Mouse (Mus musculus) kidney, embryonic 16.5 days (tissue): ENCODE results near the gene Syne1. TPM values are rescaled to one million over a fixed set of nuclear protein-coding genes. Genes with fewer than 3 reads are reported as not detected.

Experiments
- ATAC-seq: fragments of 200-750 bp; cut with Nextera tagmentation; 2 replicates; pipeline ENCODE4 v1.8.0; 2017; ENCODE audit warnings: moderate TSS enrichment; ENCODE audit not compliant: low FRiP score, low TSS enrichment
- H3K27ac ChIP-seq: fragments of 300-500 bp; sonication (generic); 2 replicates; pipeline ENCODE4 v1.5.1; 2014; ENCODE audit warnings: low read length
- H3K27me3 ChIP-seq: fragments of 300-500 bp; sonication (generic); 2 replicates; pipeline ENCODE4 v1.6.1; 2014; ENCODE audit warnings: low read length, control low read depth, mixed read lengths; ENCODE audit not compliant: insufficient read depth
- H3K36me3 ChIP-seq: fragments of 300-500 bp; sonication (generic); 2 replicates; pipeline ENCODE4 v1.6.1; 2014; ENCODE audit warnings: low read length, control low read depth, mixed read lengths; ENCODE audit not compliant: insufficient read depth
- H3K4me1 ChIP-seq: fragments of 300-500 bp; sonication (generic); 2 replicates; pipeline ENCODE4 v1.6.1; 2014; ENCODE audit warnings: low read length, control low read depth, mixed read lengths; ENCODE audit not compliant: insufficient read depth
- H3K4me2 ChIP-seq: fragments of 300-500 bp; sonication (generic); replicated peaks from 2 replicates; pipeline ENCODE4 v1.6.1; 2014; ENCODE audit warnings: low read depth, low read length
- H3K4me3 ChIP-seq: fragments of 300-500 bp; sonication (generic); 2 replicates; pipeline ENCODE4 v1.5.1; 2014; ENCODE audit warnings: mild to moderate bottlenecking, low read length
- H3K9ac ChIP-seq: fragments of 300-500 bp; sonication (generic); replicated peaks from 2 replicates; pipeline ENCODE4 v1.6.1; 2014; ENCODE audit warnings: low read length
- H3K9me3 ChIP-seq: fragments of 300-500 bp; sonication (generic); 2 replicates; pipeline ENCODE4 v1.6.1; 2016; ENCODE audit warnings: low read length, control low read depth
- WGBS: fragments of 180-500 bp; shearing (Covaris S2); extraction: QIAGEN DNeasy Blood & Tissue Kit; methylation state at CpG from one replicate; pipeline ENCODE4 v1.1.7; 2014; 5-methylcytosine and 5-hydroxymethylcytosine counted together
- polyA plus RNA-seq: library from polyadenylated mRNA; unstranded; fragments of >200 nt; fragmentation: Nextera tagmentation; extraction: Ambion mirVana; gene quantifications from 2 replicates; pipeline ENCODE4 v1.2.1, GENCODE M21; 2015

The Syne1 gene
- polyA plus RNA-seq, 1 experiment from 2014 or later: 5.2 TPM

DNA sequence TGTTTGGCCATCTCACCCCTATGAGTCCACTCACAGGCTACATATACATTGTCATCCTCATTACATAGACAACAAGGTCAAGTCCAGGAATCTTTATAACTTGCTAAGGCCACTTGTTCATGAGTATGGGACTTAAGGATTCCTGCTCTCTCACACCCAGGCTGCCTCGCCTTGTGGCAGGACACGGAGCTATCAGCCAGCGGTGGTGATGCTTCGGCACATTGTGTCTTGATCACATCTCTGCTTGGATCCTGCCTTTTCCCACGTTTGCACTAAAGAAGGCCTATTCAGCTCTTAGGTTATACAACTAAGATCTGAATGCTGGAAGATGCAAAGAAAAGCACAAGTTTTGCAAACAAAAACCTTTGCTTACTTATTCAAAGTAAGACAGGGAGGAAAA lies 345.7 kb downstream of the Syne1 start:
- Histone ChIP-seq H3K9me3 (no peaks in the 10 kb centered on the region), H3K4me3 (no peak overlapping the region), H3K9ac (no peak overlapping the region), H3K4me1 (0 out of 2 replicates have a peak, but pooled peaks cover 3% of the 10 kb centered on the region), H3K4me2 (no peak overlapping the region), H3K27ac (no peak overlapping the region), H3K36me3 (no peaks in the 10 kb centered on the region), H3K27me3 (no peaks in the 10 kb centered on the region)
- WGBS: 87% methylated on average over 5 of the region's 5 CpGs
- ATAC-seq: no peak

DNA sequence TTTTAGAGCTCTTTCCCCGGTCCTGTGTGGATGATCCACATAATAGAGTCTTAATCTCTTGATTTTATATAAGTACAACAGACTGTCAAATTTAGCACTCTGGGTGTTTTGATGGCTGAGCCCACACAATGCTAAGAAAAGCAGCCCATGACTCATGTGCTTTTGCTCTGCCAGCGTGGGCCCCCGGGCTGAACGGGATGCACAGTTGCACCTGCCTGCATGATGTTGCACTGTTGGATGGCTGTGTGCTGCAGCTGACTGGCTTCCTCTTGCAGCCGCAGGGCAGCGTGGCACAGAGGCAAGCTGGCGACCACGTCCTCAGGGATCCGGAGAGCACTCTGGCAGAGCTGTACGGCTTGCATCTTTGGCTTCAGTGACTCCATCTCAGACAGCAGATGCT lies 347.4 kb downstream of the Syne1 start:
- Histone ChIP-seq H3K4me2 (no peak overlapping the region), H3K36me3 (no peaks in the 10 kb centered on the region), H3K27ac (no peak overlapping the region), H3K9ac (no peak overlapping the region), H3K27me3 (no peaks in the 10 kb centered on the region), H3K4me3 (no peak overlapping the region), H3K9me3 (no peaks in the 10 kb centered on the region), H3K4me1 (0 out of 2 replicates have a peak, but pooled peaks cover 3% of the 10 kb centered on the region)
- no peak for ATAC-seq
- WGBS: 77% methylated on average over 10 of the region's 10 CpGs

DNA sequence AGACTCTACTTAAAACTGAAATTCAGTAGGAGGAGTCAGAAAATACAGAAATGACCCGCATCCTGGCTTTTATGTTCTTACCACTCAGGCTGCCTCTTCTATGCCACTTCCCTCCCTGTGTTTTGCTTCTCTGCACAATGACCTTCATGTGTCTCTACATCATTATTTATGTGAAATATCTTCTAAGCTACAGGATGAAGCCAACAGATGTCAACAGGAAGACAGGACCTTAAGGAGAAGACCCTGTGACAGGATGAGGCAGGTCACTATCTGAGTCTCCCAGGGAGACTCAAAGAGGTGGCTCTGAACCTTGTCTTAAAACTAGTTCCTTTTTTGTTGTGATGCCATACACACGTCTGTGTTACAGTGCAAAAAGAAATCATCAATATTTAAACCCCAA lies 353.9 kb downstream of the Syne1 start:
- WGBS: 58% methylated on average over 2 of the region's 2 CpGs
- H3K27ac ChIP-seq: no peak overlapping the region
- H3K36me3 ChIP-seq: no peaks in the 10 kb centered on the region
- no peaks in the 10 kb centered on the region for H3K27me3 ChIP-seq
- no peak overlapping the region for H3K4me3 ChIP-seq
- ATAC-seq: no peak
- H3K4me1 ChIP-seq: peaks cover 16% of the 10 kb centered on the region
- no peak overlapping the region for H3K4me2 ChIP-seq
- no peaks in the 10 kb centered on the region for H3K9me3 ChIP-seq
- H3K9ac ChIP-seq: no peak overlapping the region

DNA sequence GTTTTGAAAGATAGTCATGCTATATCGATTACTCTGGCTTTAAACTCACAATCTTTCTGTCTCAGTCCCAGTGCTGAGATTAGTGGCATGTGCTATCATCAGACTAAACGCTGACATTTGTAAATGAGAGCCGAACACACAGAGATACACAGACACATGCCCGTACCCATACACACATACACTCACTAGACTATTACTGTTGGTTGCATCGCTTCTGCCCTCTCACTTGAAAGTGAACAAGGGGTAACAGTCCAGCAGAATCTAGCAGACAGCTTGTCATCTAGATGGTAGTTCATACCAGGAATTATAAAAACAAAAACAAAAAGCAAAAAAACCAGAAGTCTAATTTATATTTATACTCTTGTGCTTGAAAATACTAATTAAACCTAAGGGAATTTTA lies 355.0 kb downstream of the Syne1 start:
- H3K27ac ChIP-seq: no peak overlapping the region
- H3K36me3 ChIP-seq: no peaks in the 10 kb centered on the region
- H3K4me3 ChIP-seq: no peak overlapping the region
- no peak overlapping the region for H3K9ac ChIP-seq
- no peaks in the 10 kb centered on the region for H3K9me3 ChIP-seq
- 91% methylated on average over 5 of the region's 5 CpGs for WGBS
- H3K4me2 ChIP-seq: no peak overlapping the region
- no peak for ATAC-seq
- H3K27me3 ChIP-seq: no peaks in the 10 kb centered on the region
- H3K4me1 ChIP-seq: peaks cover 16% of the 10 kb centered on the region

DNA sequence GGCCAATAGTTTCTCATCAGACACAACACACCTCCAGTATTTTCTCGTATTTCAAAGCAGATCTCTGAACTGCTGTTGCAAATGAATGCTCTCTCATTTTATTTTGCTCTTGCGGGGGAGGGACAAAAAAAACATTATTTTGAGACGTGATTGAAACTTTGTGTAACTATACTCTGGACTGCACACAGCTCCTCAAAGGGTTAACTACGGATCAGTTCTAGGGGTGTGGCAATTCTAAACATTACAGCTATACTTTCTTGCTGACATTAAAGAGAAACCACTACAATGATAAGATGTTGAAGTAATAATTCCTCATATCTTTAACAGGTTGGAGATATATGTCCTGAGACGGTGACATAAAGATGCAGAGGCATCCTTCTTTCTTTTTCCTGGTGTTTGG lies 356.0 kb downstream of the Syne1 start:
- H3K4me3 ChIP-seq: no peak overlapping the region
- H3K9me3 ChIP-seq: no peaks in the 10 kb centered on the region
- no peak overlapping the region for H3K9ac ChIP-seq
- no peaks in the 10 kb centered on the region for H3K27me3 ChIP-seq
- H3K4me1 ChIP-seq: peaks cover 16% of the 10 kb centered on the region
- WGBS: 45% methylated on average over 5 of the region's 5 CpGs
- H3K27ac ChIP-seq: no peak overlapping the region
- ATAC-seq: no peak
- H3K4me2 ChIP-seq: peak overlapping the region; percentile 52
- no peaks in the 10 kb centered on the region for H3K36me3 ChIP-seq

DNA sequence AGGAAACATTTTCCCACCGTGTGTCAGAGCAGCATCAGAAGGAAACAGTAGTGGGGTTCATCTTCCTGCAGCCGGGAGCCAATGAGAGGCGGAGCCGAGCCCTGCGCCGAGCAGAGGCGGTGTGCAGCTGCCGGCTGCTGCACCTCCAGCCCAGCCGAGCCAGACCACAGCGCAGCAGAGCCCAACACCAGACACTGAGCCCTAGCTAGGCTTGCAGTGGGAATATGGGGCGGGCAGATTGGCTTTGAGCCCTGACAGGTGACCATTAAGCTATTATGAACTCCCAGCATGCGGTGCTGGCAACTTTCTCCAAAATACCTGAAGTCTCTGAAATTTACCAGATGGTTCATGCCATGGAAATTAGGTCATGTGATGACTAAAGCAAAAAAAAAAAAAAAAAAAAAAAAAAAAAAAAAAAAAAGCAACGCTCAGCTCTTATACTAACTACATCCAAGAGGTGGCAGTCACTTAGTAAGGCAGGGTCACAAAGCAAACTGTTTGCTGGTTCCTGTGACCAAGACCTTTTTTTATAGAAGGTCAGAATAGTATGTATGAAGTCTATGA lies 356.5 kb downstream of the Syne1 start:
- no peaks in the 10 kb centered on the region for H3K27me3 ChIP-seq
- H3K9ac ChIP-seq: peak overlapping the region; percentile 56
- peaks cover 16% of the 10 kb centered on the region for H3K4me1 ChIP-seq
- H3K4me3 ChIP-seq: peak overlapping the region; percentile 52
- under 1% methylated on average over 13 of the region's 13 CpGs for WGBS
- peak; percentile 98 for ATAC-seq
- peak overlapping the region; percentile 52 for H3K4me2 ChIP-seq
- peak overlapping the region; percentile 81 for H3K27ac ChIP-seq
- H3K36me3 ChIP-seq: no peaks in the 10 kb centered on the region
- no peaks in the 10 kb centered on the region for H3K9me3 ChIP-seq

DNA sequence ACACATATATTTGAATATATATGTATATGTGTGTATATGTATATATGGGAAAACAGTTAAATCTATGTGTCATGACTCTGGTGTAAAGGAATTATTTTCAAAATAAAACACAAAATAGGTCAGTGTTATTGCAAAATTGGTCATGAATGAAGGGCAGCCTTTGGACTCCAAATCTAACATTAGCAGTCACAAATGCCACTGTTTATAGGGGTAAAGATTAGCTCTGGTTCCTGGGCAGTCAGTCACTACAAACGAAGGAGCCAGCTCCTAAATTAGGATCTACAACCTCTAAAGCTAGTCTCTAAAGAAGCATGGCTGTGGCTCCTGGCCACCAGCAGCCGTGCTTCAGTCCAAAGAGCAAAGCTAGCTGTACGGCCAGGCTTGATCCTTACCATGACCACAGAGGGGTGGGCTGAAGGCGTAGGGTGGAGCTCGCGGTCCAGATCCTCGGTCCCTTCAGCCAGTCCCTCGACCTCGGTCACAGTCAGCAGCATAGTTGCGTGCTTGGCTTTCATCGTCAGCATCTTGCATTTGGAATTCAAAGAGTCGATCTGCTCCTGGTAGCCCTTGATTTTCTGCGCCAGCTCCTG lies 357.1 kb downstream of the Syne1 start:
- Histone ChIP-seq H3K9ac (peak overlapping the region; percentile 56), H3K9me3 (no peaks in the 10 kb centered on the region), H3K27me3 (no peaks in the 10 kb centered on the region), H3K4me1 (peaks cover 16% of the 10 kb centered on the region), H3K4me3 (peak overlapping the region; percentile 52), H3K36me3 (no peaks in the 10 kb centered on the region), H3K4me2 (peak overlapping the region; percentile 52), H3K27ac (peak overlapping the region; percentile 81)
- under 1% methylated on average over 13 of the region's 13 CpGs for WGBS
- ATAC-seq: peak; percentile 89

DNA sequence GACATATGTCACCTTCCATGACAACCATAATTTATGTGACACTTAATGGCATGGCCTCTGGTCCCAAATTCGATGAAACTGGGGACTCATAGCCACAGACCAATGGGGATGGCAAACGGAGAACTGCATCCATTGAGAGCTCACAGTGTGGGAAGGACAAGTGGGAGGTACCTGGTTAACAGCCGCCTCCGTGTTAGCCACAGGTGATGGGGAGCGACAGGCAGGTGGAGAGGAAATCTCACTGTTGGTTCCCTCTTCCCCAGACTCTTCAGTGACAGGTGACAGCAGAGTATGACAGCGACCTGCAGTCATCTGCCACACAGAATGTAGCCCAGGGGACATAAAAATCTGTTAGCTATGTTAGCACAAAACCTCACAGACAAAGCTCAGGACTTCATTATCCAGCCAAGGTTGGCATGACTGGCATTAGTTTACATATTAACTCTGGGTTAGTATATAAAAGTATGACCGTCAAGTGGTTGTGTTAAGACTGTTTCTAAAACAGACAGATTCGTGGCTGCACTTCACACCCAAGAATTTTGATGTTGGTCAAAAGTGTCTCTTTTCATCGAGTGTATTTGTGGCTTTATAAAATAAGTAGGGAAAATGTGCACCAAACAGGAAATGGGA lies 358.3 kb downstream of the Syne1 start:
- Histone ChIP-seq H3K27ac (no peak overlapping the region), H3K9me3 (no peaks in the 10 kb centered on the region), H3K36me3 (no peaks in the 10 kb centered on the region), H3K4me2 (no peak overlapping the region), H3K4me3 (no peak overlapping the region), H3K27me3 (no peaks in the 10 kb centered on the region), H3K4me1 (peaks cover 16% of the 10 kb centered on the region), H3K9ac (no peak overlapping the region)
- ATAC-seq: no peak
- 68% methylated on average over 9 of the region's 9 CpGs for WGBS

DNA sequence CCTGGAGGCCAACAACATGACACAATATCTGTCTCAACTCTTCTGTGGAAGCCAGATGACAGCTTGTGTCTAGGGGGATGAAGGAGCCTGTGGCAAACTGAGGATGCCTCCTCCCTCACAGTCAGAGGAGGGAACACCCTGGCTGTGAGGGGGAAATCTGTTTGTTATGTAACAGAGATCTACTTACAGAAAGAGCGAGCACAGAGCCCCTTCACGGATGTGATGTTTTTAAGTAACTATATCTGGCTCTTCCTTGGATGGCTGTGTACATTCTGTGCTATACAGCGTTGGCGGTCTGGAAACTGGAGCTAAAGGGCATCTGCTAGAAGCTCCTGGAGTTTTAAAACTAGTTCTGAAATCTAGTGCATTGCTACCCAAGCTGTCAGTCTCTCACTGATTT lies 360.5 kb downstream of the Syne1 start:
- Histone ChIP-seq H3K27ac (no peak overlapping the region), H3K9me3 (no peaks in the 10 kb centered on the region), H3K27me3 (no peaks in the 10 kb centered on the region), H3K4me3 (no peak overlapping the region), H3K4me1 (peaks cover 16% of the 10 kb centered on the region), H3K4me2 (no peak overlapping the region), H3K9ac (no peak overlapping the region), H3K36me3 (no peaks in the 10 kb centered on the region)
- no peak for ATAC-seq
- WGBS: 54% methylated on average over 4 of the region's 4 CpGs

DNA sequence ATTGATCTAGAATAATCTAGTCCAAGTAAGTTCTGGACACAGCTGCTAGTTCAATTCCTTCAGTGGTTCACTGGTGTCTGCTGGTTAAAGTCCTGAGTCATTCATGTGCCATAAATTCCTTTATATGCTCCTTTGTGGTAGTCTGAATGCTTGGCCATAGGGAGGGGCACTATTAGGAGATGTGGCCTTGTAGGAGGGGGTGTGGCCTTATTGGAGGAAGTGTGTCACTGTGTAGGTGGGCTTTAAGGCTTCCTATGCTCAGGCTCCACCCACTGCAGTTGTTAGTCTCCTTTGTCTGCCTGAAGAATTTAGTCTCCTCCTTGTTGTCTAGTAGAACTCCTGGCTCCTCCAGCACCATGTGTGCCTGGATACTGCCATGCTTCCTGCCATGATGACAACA lies 362.4 kb downstream of the Syne1 start:
- Histone ChIP-seq H3K4me1 (peaks cover 8% of the 10 kb centered on the region; the same call in 1 of the 2 replicates), H3K4me2 (no peak overlapping the region), H3K27me3 (no peaks in the 10 kb centered on the region), H3K36me3 (no peaks in the 10 kb centered on the region), H3K27ac (no peak overlapping the region), H3K9ac (no peak overlapping the region), H3K9me3 (no peaks in the 10 kb centered on the region), H3K4me3 (no peak overlapping the region)
- ATAC-seq: no peak
